Mouse (Mus musculus) stomach, postnatal 0 days (tissue): ENCODE measurements around the gene Ube2g1.

Source experiments
- CTCF ChIP-seq: IDR thresholded peaks from 2 replicates; pipeline ENCODE4 v1.5.1; 2016; ENCODE audit warnings: antibody characterized with exemption, low read depth, mild to moderate bottlenecking, moderate library complexity
- EP300 ChIP-seq: optimal IDR thresholded peaks from 2 replicates; pipeline ENCODE3; 2016; ENCODE audit warnings: antibody characterized with exemption

DNA sequence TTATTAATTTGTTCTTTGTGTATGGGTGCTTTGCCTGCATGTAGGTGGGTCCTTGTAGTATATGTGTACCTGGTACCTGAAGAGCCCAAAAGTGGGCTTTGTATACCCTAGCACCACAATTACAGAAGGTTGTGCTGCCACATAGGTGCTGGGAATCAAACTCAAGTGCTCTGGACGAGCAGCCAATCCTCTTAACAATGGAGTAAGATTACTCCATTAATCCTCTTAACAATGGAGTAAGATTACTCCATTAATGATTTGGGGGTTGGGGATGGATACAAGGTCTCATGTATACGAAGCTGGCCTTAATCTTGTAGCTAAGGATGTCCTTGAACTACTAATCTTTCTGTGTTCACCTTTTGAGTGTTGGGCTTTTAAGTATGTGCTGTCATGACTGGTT, 68.2 kb downstream of the Ube2g1 start:
- TF ChIP-seq EP300: no peak
- TF ChIP-seq CTCF: no peak
